Mouse (Mus musculus): ENCODE measurements around the gene Gm9913.

DNA sequence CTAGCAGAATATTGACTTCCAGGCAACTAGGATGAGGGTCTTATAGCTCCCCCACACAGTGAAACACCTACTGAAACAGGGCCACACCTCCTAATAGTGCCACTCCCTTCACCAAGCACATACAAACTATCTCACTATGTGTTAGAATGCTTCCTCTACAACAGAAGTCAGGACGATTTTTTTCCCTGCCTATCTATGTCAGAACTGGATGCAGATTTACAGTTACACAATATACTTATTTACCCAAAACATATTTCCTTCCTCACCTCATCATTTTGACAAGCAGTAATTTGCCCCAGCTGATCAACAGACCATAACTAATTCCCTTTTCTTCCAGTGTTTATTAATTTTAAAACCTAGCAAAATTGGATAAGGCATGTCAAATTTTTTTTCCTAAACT lies 38.8 kb downstream of the Gm9913 start:
- TF ChIP-seq GATA1 (IDR thresholded peaks at IDR 0.05; ENCODE audit: low read length) (no peak), TAL1 (IDR thresholded peaks at IDR 0.05; ENCODE audit: low read length) (no peak)
